Mouse (Mus musculus): ENCODE measurements around the gene Olfr666. TPM values are rescaled to one million over a fixed set of nuclear protein-coding genes. Genes with fewer than 3 reads are reported as not detected.
"Not testable (repeated sequence)": the region's sequence is repeated elsewhere in the genome, so short reads cannot be mapped to it uniquely, and the experiment has no call there.

Gene Olfr666
- not detected for total RNA-seq (2022)

DNA sequence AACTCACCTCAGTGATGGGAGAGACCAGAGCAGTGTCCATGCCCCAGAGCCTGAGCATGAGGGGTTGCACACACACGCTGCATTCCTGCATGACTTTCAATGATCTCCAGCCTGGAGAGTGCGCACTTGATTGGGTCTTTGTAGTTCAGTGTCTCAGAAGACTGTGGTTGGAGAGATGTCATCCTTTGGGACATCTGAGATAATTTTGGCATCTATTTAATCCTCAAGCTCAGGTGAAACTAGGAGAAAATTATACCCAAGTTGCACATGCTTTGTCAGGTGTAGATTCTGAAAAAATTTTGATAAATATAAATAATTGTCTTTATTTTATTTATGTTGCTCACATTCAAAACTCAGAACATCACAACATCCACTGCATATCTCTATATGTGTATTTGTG, at the start of gene Olfr666:
Gene Olfr666, minus strand, starts transcription at position 101 of the 400 bp plus-strand sequence.
- no peak for DNase-seq

GRCm38 (mm10) chr7:104933940-104934339, 38.2 kb upstream of the Olfr666 start, which contains the start of gene Olfr669:
Gene Olfr669 (plus strand): TSS chr7:104934240.
- DNase-seq = no peak

DNA sequence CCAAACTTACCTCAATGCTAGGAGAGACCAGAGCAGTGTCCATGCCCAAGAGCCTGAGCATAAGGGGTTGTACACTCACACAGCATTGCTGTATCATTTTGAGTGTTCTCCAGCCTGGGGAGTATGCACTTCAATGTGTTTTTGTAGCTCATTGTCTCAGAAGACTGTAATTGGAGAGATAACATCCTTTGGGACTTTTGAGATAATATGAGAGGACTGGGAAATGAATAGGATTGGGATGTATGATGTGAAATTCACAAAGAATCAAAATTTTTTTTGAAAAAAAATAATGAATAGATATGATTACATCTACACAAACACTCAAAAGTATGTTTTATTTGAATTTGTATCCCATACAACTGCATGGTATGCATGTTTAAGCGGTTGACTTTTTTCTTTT, 32.2 kb upstream of the Olfr666 start, which contains the start of gene Olfr668:
Gene Olfr668, minus strand, starts transcription at position 101 of the 400 bp plus-strand sequence.
- DNase-seq = no peak

GRCm38 (mm10) chr7:104921382-104921781, 25.6 kb upstream of the Olfr666 start, which contains the start of gene Olfr667:
Gene Olfr667 (minus strand): TSS chr7:104921482.
- no peak for DNase-seq

DNA sequence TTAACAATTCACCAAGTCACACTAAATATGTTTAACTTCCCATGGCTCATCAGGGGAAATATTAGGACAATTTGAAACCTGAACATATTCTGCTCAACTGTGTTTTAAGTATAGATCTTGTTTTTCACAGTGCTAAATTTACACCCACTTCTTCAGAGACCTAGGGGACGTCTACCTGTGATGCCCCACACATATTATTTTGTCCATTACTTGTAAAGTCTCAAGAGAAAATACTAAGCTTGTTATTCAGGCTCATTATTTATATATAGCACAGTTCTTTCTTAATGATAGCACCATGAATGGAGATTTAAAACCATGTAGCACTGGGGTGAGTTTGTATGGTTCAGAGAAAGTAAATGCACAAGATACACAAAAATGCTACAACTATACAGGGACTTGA, 18.0 kb downstream of the Olfr666 start, which contains the start of gene Olfr665:
Gene Olfr665, plus strand, starts transcription at position 301 of the 400 bp plus-strand sequence.
- no peak for DNase-seq

GRCm38 (mm10) chr7:104861381-104861780, 34.4 kb downstream of the Olfr666 start:
- DNase-seq = peak; percentile 4

DNA sequence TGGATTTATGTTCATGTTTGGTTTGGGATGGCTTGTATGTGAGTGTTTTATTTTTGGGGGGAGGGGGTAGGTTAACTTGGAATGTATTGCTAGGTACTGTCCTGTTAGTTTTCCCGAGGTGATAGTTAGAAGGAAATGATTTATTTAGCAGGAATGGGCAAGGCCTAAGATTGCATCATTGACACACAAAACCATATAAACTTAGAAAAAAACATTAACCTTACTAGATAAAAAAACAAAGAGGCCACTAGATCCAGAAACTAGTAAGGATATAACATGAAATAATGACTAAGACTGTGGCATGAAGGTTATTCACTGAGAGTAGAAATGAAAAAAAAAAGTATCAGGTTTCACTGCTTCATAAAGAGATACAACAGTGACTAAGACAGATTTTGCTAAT, 38.1 kb downstream of the Olfr666 start:
- DNase-seq = no peak

DNA sequence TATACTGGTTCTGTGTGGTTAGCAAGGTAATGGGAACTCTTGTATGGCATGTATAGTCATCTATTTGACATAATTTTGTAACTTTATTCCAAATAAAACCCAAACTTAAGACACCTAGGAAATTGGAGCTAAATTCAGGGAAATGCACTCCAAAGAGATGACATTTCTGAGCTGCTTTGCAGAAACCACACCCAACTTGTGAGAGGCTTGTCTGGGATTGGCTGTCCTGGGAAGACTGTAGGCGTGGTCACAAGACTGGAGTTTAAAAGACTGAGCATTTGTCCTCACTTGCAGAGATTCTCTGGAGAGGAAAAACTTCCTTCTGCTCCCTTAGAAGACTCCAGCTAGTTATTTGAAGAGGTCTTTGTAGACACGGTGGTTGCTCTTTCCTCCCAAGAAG, 39.0 kb downstream of the Olfr666 start, which contains the start of gene Usp17la:
Gene Usp17la, plus strand, starts transcription at position 301 of the 400 bp plus-strand sequence.
- not testable (repeated sequence) for DNase-seq

DNA sequence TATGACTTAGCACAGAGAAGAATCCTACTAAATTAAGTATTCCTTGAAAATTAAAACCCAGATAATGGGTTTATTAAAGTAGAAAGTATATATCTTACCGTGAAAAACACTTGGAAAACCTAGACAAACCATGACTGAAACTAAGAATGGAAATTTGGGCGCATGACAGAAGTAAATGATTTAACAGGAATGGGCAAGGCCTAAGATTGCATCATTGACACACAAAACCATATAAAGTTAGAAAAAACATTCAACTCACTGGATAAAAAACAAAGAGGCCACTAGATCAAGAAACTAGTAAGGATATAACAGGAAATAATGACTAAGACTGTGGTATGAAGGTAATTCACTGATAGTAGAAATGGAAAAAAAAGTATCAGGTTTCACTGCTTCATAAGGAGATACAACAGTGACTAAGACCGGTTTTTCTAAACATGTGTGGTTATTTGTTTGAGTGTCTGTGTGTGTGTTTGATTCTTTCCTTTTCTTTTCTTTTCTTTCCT, 40.5 kb downstream of the Olfr666 start:
- no peak for DNase-seq

DNA sequence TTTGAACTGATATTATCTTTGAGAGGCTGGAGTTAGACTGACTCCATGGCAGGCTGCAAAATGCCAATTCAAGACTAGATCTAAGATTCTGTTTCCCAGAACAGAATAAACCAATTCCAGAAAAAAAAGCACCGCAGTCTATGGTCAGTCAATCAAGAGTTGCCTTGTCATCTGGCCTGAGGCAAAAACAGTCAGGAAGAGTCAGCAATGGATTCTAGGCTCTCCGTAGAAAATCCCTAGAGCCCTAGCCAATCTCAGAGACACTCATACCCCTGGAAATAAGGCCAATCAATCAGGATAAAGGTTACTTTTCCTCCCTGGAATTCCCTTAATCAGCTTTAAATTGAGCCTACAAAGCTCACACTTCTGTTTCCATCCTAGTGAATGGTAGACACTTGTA, 44.2 kb downstream of the Olfr666 start:
- not testable (repeated sequence) for DNase-seq

GRCm38 (mm10) chr7:104843731-104844287, 51.9 kb downstream of the Olfr666 start:
- DNase-seq = no peak

DNA sequence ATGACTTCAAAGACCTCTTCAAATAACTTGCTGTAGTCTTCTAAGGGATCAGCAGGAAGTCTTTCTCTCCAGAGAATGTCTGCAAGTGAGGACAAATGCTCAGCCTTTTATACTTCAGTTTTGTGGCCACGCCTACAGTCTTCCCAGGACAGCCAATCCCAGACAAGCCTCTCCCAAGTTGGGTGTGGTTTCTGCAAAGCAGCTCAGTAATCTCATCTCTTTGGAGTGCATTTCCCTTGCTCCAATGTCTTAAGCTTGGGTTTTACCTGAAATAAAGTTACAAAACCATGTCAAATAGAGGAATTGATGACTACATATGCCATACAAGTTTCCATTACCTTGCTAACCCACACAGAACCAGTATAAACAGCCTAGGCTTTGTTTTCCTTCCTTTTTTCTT, 53.2 kb downstream of the Olfr666 start, which contains the start of gene Usp17lb:
Gene Usp17lb, minus strand, starts transcription at position 101 of the 400 bp plus-strand sequence.
- DNase-seq = no peak

Other genes with a start within 250 kb of the Olfr666 start
- gene Olfr658, start 248.6 kb downstream of the Olfr666 start, total RNA-seq (2022) = not detected
- gene Olfr659, start 229.2 kb downstream of the Olfr666 start, total RNA-seq (2022) = not detected
- not detected for gene Olfr661, start 209.5 kb downstream of the Olfr666 start, total RNA-seq (2022)
- not detected for gene Usp17le, start 118.5 kb downstream of the Olfr666 start, total RNA-seq (2022)
- gene Usp17lb, start 53.3 kb downstream of the Olfr666 start, total RNA-seq (2022) = not detected
- not detected for gene Usp17la, start 38.9 kb downstream of the Olfr666 start, total RNA-seq (2022)
- gene Olfr665, start 17.9 kb downstream of the Olfr666 start, total RNA-seq (2022) = not detected
- gene Olfr667, start 25.5 kb upstream of the Olfr666 start, total RNA-seq (2022) = not detected
- gene Olfr668, start 32.1 kb upstream of the Olfr666 start, total RNA-seq (2022) = not detected
- not detected for gene Olfr669, start 38.3 kb upstream of the Olfr666 start, total RNA-seq (2022)
- gene Olfr670, start 66.7 kb upstream of the Olfr666 start, total RNA-seq (2022) = not detected
- gene Olfr671, start 83.2 kb upstream of the Olfr666 start, total RNA-seq (2022) = not detected
- gene Olfr672, start 106.1 kb upstream of the Olfr666 start, total RNA-seq (2022) = not detected
- not detected for gene Olfr675, start 132.5 kb upstream of the Olfr666 start, total RNA-seq (2022)
- gene Olfr676, start 136.7 kb upstream of the Olfr666 start, total RNA-seq (2022) = not detected
- gene Olfr677, start 155.4 kb upstream of the Olfr666 start, total RNA-seq (2022) = not detected
- gene Olfr678, start 168.5 kb upstream of the Olfr666 start, total RNA-seq (2022) = not detected
- not detected for gene Olfr679, start 185.3 kb upstream of the Olfr666 start, total RNA-seq (2022)
- not detected for gene Olfr680-ps1, start 196.9 kb upstream of the Olfr666 start, total RNA-seq (2022)
- not detected for gene Olfr681, start 220.9 kb upstream of the Olfr666 start, total RNA-seq (2022)

Data from adrenal gland, adult 8-10 months (tissue).